Mouse (Mus musculus) midbrain, embryonic 15.5 days (tissue): Measurements from ENCODE around the gene Ntrk2. TPM values are rescaled to one million over a fixed set of nuclear protein-coding genes. Genes with fewer than 3 reads are reported as not detected.
"Not testable (repeated sequence)": the region's sequence is repeated elsewhere in the genome, so short reads cannot be mapped to it uniquely, and the experiment has no call there.

Source experiments
- ATAC-seq: fragments of 200-750 bp; cut with Nextera tagmentation; replicated peaks from 2 replicates; pipeline ENCODE4 v1.8.0; 2017; ENCODE audit warnings: moderate TSS enrichment
- H3K27ac ChIP-seq: fragments of 300-500 bp; sonication (generic); 2 replicates; pipeline ENCODE4 v1.5.1; 2015; ENCODE audit warnings: mild to moderate bottlenecking, inconsistent platforms
- H3K27me3 ChIP-seq: fragments of 300-500 bp; sonication (generic); replicated peaks from 2 replicates; pipeline ENCODE4 v1.6.1; 2015; ENCODE audit warnings: inconsistent platforms
- H3K36me3 ChIP-seq: fragments of 300-500 bp; sonication (generic); replicated peaks from 2 replicates; pipeline ENCODE4 v1.6.1; 2015; ENCODE audit warnings: inconsistent platforms
- H3K4me1 ChIP-seq: fragments of 300-500 bp; sonication (generic); 2 replicates; pipeline ENCODE4 v1.6.1; 2015; ENCODE audit warnings: inconsistent platforms
- H3K4me2 ChIP-seq: fragments of 300-500 bp; sonication (generic); 2 replicates; pipeline ENCODE4 v1.6.1; 2015; ENCODE audit warnings: inconsistent platforms, mild to moderate bottlenecking, moderate library complexity
- H3K4me3 ChIP-seq: fragments of 300-500 bp; sonication (generic); 2 replicates; pipeline ENCODE4 v1.5.1; 2015; ENCODE audit warnings: mild to moderate bottlenecking, inconsistent platforms
- H3K9ac ChIP-seq: fragments of 300-500 bp; sonication (generic); 2 replicates; pipeline ENCODE4 v1.6.1; 2015; ENCODE audit warnings: mild to moderate bottlenecking, inconsistent platforms
- H3K9me3 ChIP-seq: fragments of 300-500 bp; sonication (generic); 2 replicates; pipeline ENCODE4 v1.6.1; 2016; ENCODE audit warnings: inconsistent platforms
- WGBS: fragments of 180-500 bp; shearing (Covaris S2); methylation state at CpG from one replicate; pipeline ENCODE4 v1.1.7; 2015; ENCODE audit warnings: mixed read lengths; 5-methylcytosine and 5-hydroxymethylcytosine counted together
- polyA plus RNA-seq: library from polyadenylated mRNA; unstranded; fragments of >200 nt; fragmentation: Nextera tagmentation; extraction: Ambion mirVana; gene quantifications from 2 replicates; pipeline ENCODE4 v1.2.1, GENCODE M21; 2015

The Ntrk2 gene
- polyA plus RNA-seq, 1 experiment from 2014 or later = 121 TPM

DNA sequence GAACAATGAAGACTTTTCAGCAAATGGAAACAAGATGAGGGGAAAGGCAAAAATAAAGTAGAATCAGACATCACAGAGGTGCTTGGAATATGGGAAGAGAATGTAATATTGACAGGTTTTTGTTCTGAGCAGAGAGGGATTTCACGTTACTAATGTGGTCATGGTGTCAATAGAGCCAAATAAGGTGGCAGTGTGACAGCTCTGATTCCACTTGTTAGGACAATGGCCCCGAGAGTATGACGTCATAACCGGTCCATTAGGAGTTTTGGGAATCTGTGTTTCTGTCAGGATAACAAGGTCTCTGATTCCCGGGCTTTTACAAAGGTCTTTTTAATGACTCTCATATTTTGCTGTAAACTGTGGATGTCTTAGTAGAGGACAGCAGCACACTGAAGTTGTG lies 274.1 kb downstream of the Ntrk2 start:
- H3K4me1 ChIP-seq = peaks cover 19% of the 10 kb centered on the region
- H3K4me3 ChIP-seq = no peak overlapping the region
- no peak for ATAC-seq
- WGBS = 26% methylated on average over 5 of the region's 5 CpGs
- 0 out of 2 replicates have a peak overlapping the region, but pooled peaks have one; percentile 53 for H3K27ac ChIP-seq
- no peaks in the 10 kb centered on the region for H3K27me3 ChIP-seq
- no peak overlapping the region for H3K4me2 ChIP-seq
- H3K9me3 ChIP-seq = no peaks in the 10 kb centered on the region
- H3K36me3 ChIP-seq = no peaks in the 10 kb centered on the region
- H3K9ac ChIP-seq = no peak overlapping the region

GRCm38 (mm10) chr13:59089016-59089415 lies 282.6 kb downstream of the Ntrk2 start:
- Histone ChIP-seq H3K4me2 (no peak overlapping the region), H3K9ac (no peak overlapping the region), H3K9me3 (no peaks in the 10 kb centered on the region), H3K4me3 (no peak overlapping the region), H3K36me3 (no peaks in the 10 kb centered on the region), H3K4me1 (peaks cover 46% of the 10 kb centered on the region), H3K27ac (peak overlapping the region; percentile 21; the same call in 1 of the 2 replicates), H3K27me3 (no peaks in the 10 kb centered on the region)
- no peak for ATAC-seq
- 68% methylated on average over 4 of the region's 4 CpGs for WGBS

DNA sequence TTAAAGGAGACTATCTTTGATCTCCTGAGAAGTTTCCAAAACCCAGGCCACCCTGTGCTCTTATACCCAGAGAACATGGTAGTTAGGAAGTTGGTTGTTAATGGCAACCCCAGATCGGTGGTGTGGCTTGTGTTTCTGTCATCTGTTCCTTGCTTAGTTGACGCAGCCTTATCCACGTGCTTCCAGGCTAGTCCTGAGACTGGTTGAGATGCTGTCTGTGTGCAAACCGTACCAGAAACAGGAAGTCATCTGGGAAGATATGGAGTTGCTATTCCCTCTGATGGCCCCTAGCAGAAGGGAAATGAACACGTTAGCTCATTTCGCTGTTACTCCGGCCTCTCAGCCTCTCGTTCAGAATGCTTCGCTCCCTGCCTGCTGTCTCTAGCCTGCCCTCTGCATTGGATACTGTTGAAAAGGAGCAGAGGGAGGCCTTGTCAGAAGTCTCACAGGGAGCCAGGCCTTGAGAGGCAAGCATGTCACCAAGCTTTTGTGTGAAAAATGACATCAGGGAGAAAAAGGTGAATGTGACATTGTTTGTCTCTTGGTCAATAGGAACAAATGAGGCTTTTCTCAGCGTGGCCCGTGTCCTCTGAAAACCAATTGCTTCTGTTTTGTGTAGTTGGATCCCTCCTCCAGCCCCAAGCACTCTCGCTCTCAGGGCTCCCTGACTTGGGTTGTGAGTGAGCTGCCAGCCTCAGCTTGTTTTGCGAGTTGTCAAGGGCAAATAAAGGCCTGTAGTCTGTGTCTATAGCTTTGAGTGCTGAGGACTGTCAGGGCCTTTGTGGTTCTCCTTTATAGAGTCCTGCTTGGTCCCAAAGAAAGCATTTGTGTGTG lies 285.0 kb downstream of the Ntrk2 start:
- peak; percentile 52 for ATAC-seq
- Histone ChIP-seq H3K4me2 (no peak overlapping the region), H3K4me3 (no peak overlapping the region), H3K27ac (peak overlapping the region; percentile 97), H3K9me3 (no peaks in the 10 kb centered on the region), H3K27me3 (no peaks in the 10 kb centered on the region), H3K36me3 (no peaks in the 10 kb centered on the region), H3K9ac (no peak overlapping the region), H3K4me1 (peaks cover 57% of the 10 kb centered on the region)
- WGBS = 9% methylated on average over 13 of the region's 13 CpGs

DNA sequence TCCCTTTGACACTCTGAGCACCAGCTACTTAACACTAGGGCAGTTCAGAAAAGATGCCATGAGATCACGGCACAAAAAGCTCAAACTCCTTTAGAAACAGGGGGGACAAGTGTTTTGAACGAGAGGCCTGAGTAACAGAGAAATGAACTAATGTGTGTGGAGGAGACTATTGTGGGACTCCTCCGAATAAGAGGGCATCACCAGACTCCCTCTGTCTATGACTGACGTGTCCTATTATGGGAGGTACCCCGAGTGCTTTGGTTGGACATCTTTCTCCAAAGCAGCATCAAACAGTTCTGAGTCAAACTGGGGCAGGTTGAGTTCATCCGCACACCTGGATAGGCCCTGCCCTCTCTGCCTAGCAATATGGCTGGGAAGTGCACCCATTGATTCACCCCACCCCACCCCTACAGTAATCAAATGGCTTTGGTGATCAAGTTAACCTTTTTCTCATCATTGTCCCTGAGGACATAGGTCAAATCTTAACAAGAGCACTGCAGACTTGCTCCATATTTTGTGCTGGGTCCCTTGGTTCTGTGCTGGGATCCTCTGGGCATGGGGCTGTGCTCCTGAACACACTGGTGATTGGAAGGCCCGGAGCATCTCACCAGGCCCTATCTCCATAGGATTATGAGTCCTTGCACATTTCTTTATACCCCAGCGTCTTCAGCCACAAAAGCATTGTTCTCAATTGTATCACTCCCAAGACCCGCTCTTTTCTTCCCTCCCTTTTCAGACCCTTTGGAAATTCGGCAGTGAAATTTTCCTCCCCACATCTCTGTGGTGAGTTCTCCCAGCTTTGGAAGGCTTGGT lies 285.9 kb downstream of the Ntrk2 start:
- Histone ChIP-seq H3K27ac (peak overlapping the region; percentile 97), H3K27me3 (no peaks in the 10 kb centered on the region), H3K36me3 (no peaks in the 10 kb centered on the region), H3K9me3 (no peaks in the 10 kb centered on the region), H3K4me2 (peak overlapping the region; percentile 37), H3K9ac (no peak overlapping the region), H3K4me3 (no peak overlapping the region), H3K4me1 (peaks cover 60% of the 10 kb centered on the region)
- 12% methylated on average over 10 of the region's 10 CpGs for WGBS
- peak; percentile 65 for ATAC-seq

DNA sequence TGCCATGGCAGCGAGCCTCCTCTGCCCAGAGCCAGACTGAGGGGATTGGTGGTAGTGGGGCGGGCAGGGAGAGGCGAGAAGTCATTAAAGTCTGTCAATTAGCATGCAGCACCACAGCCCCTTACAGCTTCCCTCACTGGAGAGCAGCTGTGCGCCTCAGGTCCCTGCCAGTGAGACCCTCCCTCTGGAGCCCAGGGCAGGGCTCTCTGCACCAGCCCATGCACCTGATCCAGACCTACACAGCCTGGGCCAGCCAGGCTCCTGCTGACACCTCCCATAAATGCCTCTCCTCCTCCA lies 286.4 kb downstream of the Ntrk2 start:
- peak overlapping the region; percentile 37 for H3K4me2 ChIP-seq
- H3K4me3 ChIP-seq = no peak overlapping the region
- H3K4me1 ChIP-seq = peaks cover 60% of the 10 kb centered on the region
- no peaks in the 10 kb centered on the region for H3K9me3 ChIP-seq
- peak overlapping the region; percentile 32 for H3K9ac ChIP-seq
- WGBS = 5% methylated on average over 4 of the region's 4 CpGs
- ATAC-seq = peak; percentile 95
- H3K36me3 ChIP-seq = no peaks in the 10 kb centered on the region
- no peaks in the 10 kb centered on the region for H3K27me3 ChIP-seq
- H3K27ac ChIP-seq = peak overlapping the region; percentile 97

DNA sequence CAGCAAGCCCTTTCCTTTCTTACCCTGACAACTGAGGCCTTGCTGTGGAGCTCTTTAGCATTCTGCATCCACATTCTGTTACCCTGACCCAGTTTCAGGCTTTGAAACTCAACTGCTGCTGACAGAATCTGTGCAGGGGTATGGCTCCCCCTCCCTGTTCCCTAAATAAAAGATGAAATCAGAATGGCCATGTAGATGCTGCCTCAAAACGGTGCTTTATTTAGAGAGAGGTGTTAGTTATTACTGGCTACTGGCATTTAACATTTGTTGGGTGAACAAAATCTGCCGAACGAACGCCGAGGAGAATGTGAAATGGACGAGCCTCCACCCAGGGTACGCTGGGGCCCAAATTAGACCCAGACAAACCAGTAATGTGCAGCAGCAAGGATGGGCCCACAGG lies 288.4 kb downstream of the Ntrk2 start:
- ATAC-seq = no peak
- Histone ChIP-seq H3K4me3 (no peak overlapping the region), H3K27ac (peak overlapping the region; percentile 97), H3K9ac (no peak overlapping the region), H3K27me3 (no peaks in the 10 kb centered on the region), H3K36me3 (no peaks in the 10 kb centered on the region), H3K4me1 (peaks cover 56% of the 10 kb centered on the region), H3K4me2 (no peak overlapping the region), H3K9me3 (no peaks in the 10 kb centered on the region)
- 80% methylated on average over 7 of the region's 7 CpGs for WGBS

- Histone ChIP-seq H3K27me3 (no peaks in the 10 kb centered on the region), H3K36me3 (no peaks in the 10 kb centered on the region), H3K9me3 (no peaks in the 10 kb centered on the region), H3K4me2 (no peak overlapping the region), H3K4me3 (no peak overlapping the region), H3K4me1 (peaks cover 54% of the 10 kb centered on the region), H3K9ac (no peak overlapping the region), H3K27ac (peak overlapping the region; percentile 22; the same call in 1 of the 2 replicates)
- no peak for ATAC-seq
- 42% methylated on average over 10 of the region's 10 CpGs for WGBS
Observed at GRCm38 (mm10) chr13:59095811-59096391, 289.5 kb downstream of the Ntrk2 start.

- 48% methylated on average over 10 of the region's 10 CpGs for WGBS
Observed at GRCm38 (mm10) chr13:59100086-59100485, 293.7 kb downstream of the Ntrk2 start.

DNA sequence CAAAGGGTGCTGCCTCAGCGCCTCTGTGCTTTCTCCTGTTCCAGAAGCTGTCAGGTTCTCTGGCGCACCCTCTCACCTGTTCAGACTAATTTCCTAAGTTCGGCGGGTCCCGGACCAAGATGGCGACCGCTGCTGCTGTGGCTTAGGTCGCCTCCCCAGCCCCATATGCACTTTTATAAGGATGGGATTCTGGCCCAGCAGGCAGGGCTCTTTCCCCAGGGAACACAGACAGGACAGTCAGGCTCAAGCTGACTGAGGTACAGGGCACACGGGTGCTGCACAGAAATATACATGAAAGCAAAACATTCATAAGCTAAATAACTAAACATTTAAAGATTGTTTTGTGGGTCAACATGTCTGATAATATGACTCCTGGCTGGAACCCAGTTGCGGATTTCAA lies 301.4 kb downstream of the Ntrk2 start:
- not testable (repeated sequence) for H3K27me3 ChIP-seq, H3K27ac ChIP-seq, H3K36me3 ChIP-seq, H3K9ac ChIP-seq, H3K4me1 ChIP-seq, H3K4me3 ChIP-seq, H3K4me2 ChIP-seq, H3K9me3 ChIP-seq, ATAC-seq
- 96% methylated on average over 10 of the region's 10 CpGs for WGBS

More at GRCm38 (mm10) chr13:59100086-59100485, 293.7 kb downstream of the Ntrk2 start:
- no peak for ATAC-seq
- Histone ChIP-seq H3K9ac (no peak overlapping the region), H3K4me3 (no peak overlapping the region), H3K9me3 (no peaks in the 10 kb centered on the region), H3K4me2 (no peak overlapping the region), H3K27me3 (no peaks in the 10 kb centered on the region), H3K27ac (no peak overlapping the region), H3K36me3 (no peaks in the 10 kb centered on the region), H3K4me1 (peaks cover 14% of the 10 kb centered on the region)

DNA sequence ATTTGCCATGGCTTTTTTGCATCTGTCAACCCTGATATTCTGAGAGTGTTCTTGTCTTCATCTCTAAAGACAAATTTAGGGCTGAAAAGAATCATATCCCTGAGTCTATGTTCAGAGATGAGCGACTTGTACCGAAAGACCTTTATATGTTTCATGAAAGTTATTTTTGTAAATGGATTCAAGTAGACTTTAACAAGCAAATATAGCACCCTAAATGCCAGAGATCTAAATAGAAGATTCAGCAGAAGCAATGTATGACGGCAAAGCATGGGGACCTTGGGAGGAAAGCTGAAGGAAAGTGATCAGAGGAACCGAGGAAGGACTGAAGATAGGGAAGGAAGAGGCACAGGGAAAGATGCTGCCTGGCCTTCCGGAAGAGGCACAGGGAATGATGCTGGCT lies 303.7 kb downstream of the Ntrk2 start:
- Histone ChIP-seq H3K27me3 (no peaks in the 10 kb centered on the region), H3K36me3 (no peaks in the 10 kb centered on the region), H3K4me2 (no peak overlapping the region), H3K4me3 (no peak overlapping the region), H3K9ac (no peak overlapping the region), H3K9me3 (no peaks in the 10 kb centered on the region; the same call in 1 of the 2 replicates), H3K27ac (no peak overlapping the region), H3K4me1 (no peaks in the 10 kb centered on the region)
- WGBS = 94% methylated on average over 5 of the region's 5 CpGs
- no peak for ATAC-seq

GRCm38 (mm10) chr13:59114684-59115083 lies 308.3 kb downstream of the Ntrk2 start:
- no peak overlapping the region for H3K4me3 ChIP-seq
- H3K36me3 ChIP-seq = no peaks in the 10 kb centered on the region
- no peaks in the 10 kb centered on the region for H3K27me3 ChIP-seq
- 100% methylated on average over 1 of the region's 1 CpGs for WGBS
- no peak overlapping the region for H3K4me2 ChIP-seq
- no peak overlapping the region for H3K27ac ChIP-seq
- H3K9me3 ChIP-seq = no peaks in the 10 kb centered on the region; the same call in 1 of the 2 replicates
- no peak for ATAC-seq
- H3K4me1 ChIP-seq = no peaks in the 10 kb centered on the region
- no peak overlapping the region for H3K9ac ChIP-seq

DNA sequence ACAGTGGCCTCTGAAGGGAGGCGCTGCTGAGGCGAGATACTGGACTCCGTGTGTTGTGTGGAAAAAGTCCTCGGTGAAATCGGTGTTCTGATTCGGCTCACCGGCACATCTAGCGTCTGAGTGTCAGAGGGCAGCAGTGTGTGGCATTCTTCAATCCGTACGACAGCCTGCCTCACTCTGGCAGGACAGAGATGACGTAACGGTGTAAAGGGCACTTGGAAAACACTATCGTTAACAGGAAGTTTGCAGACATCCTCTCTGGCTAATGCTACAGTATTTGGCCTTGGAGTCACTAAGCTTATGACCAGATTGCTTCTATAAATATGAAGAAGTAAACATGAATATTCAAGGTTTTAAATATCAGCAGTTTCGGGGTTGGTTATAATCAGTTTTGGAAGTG lies 309.2 kb downstream of the Ntrk2 start:
- H3K4me1 ChIP-seq = 0 out of 2 replicates have a peak, but pooled peaks cover 3% of the 10 kb centered on the region
- ATAC-seq = no peak
- no peak overlapping the region for H3K9ac ChIP-seq
- no peaks in the 10 kb centered on the region; the same call in 1 of the 2 replicates for H3K9me3 ChIP-seq
- no peak overlapping the region for H3K27ac ChIP-seq
- H3K27me3 ChIP-seq = no peaks in the 10 kb centered on the region
- no peak overlapping the region for H3K4me3 ChIP-seq
- WGBS = 95% methylated on average over 14 of the region's 14 CpGs
- H3K4me2 ChIP-seq = no peak overlapping the region
- no peaks in the 10 kb centered on the region for H3K36me3 ChIP-seq
